Mouse (Mus musculus) cerebellum, adult 2 months (tissue): Measurements from ENCODE around the gene Capza2.

Experiments used
- CTCF ChIP-seq: fragments of 200-500 bp; IDR thresholded peaks from 2 replicates; pipeline ENCODE4 v1.5.1; 2011; ENCODE audit warnings: low read depth, mild to moderate bottlenecking, control low read depth, low read length, moderate library complexity, borderline replicate concordance; ENCODE audit not compliant: insufficient read depth
- POLR2A ChIP-seq: fragments of 200-500 bp; IDR thresholded peaks from 2 replicates; pipeline ENCODE4 v1.6.1; 2011; ENCODE audit warnings: low read length, control low read depth, borderline replicate concordance; ENCODE audit not compliant: insufficient read depth

DNA sequence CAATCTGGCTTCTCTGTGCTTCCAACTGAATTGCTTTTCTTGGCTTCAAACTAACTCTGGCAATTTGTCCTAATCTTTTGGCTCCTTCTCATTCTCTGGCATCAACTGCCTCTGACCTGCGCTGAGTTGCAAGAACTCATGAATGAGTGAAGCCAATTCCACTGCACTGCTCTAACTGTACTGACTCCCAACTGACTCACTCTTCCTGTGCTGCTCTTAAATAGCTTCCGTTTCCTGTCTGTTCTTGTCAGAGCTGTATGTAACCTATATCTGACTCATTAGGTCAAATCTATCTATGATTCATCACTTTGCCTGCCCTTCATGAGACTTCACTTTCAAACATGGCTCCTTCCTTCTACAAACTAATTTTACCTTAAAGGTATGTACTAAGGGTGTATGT is 42.1 kb upstream of the Capza2 start:
- no peak for TF ChIP-seq CTCF
- no peak for TF ChIP-seq POLR2A
